Mouse (Mus musculus): Measurements from ENCODE around the gene Palld. TPM values are rescaled to one million over a fixed set of nuclear protein-coding genes. Genes with fewer than 3 reads are reported as not detected.
A peak's percentile ranks its signal among the peaks of the same experiment; 100 is the strongest.

Palld gene
- total RNA-seq, 2 experiments from 2014 or later, result 280 to 283 TPM

DNA sequence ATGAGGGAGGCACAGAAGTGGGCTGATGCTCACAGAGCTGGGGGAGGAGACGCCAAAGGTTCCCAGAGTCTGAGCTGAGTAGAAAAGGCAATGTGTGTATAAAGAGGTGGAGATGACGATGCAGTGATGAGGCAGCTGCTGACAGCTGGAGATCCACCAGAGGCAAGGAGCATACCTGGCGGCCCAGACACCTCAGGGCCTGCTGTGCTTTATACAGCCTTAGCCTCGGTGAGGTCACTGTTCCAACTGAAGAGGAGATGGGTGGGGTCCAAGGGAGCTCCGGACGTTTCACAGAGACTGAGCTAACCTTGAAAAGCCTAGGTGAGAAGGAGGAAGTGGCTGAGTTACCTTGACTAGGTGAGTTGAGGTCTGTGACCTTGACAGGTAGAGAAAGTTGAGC, 256.8 kb downstream of the Palld start:
- no peak for DNase-seq
- intact Hi-C loops (cut with DNase I), result no loop called here

DNA sequence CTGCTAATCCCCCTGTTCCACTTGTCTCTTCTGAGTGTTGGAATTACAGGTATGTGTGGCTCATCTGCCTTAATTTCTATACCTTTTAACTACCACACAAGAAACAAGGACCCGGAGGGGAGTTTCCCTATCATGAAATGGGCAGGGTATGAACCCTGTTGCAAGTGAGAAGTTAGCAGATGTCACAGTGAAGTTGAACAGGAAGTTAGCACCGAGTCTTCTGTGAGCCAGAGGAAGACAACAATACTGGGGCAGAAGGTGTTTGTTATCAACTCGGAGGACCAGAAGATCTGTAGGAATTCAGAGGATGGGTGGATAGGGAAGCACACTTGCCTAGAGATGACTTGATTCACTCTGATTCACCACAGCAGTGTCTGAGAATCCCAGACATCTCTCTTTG, 259.3 kb downstream of the Palld start:
- intact Hi-C loops (cut with DNase I), result no loop called here
- DNase-seq, result no peak

DNA sequence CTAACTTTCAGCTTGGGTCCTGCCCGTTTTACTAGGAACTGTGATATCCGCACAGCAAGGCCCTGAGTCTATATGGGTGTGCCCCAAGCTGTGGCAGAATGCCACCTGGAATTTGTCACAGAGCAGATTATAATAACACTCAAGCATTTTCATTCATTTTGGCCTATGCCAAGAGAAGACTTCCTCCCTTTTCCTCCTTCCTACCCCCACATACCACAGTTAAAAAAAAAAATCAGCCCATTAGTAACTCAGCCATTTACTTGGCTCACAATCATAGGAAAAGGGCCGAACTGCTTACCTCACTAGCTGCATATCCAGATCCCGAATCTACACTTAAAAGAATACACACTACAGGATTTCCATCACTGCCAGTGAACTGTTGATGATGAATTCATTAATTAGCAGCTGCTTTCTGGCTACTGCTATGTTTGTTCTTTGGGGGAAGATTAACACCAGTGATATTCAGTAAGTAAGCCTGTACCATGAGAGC, 260.1 kb downstream of the Palld start:
- DNase-seq, result peak; percentile 70 to 71
- intact Hi-C loops (cut with DNase I), result no loop called here

DNA sequence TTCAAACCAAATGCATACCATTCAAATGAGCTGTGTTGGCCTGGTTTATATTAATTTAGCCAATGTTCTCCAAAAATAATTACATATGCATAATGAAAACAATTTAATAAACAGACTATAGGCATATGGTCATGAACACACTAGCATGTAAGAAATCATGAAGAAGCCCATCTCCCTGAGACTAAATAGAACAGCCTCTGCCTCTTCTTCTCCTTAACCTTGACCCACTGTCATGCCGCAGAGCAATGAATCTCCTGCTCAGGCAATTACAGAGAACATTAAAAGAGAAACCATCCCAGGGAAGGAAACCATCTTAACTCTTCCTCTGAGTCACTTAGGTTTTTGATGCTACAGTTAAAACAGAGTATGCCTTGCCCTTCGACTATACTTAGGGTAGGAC, 262.9 kb downstream of the Palld start:
- no peak for DNase-seq
- intact Hi-C loops (cut with DNase I), result no loop called here

DNA sequence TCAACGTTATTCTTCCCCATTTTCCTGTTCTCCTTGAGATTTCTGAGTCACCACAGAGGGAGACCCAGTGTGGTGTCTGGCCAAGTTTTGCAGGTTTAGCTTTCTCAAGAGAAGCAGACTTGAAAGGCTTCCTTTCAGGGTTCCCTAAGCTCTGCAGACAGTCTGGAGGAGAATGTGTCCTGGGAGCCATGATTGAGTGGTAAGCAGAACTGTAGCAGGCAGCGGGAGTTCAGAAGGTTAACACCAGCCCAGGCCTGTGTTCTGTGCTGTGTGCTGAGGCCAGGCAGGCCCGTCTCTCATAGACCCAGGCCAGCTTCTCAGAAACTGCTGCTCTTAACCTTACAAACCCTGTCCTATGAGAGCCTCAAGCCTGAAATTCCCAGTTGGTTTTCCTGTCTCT, 263.5 kb downstream of the Palld start:
- DNase-seq, result no peak
- intact Hi-C loops (cut with DNase I), result no loop called here

DNA sequence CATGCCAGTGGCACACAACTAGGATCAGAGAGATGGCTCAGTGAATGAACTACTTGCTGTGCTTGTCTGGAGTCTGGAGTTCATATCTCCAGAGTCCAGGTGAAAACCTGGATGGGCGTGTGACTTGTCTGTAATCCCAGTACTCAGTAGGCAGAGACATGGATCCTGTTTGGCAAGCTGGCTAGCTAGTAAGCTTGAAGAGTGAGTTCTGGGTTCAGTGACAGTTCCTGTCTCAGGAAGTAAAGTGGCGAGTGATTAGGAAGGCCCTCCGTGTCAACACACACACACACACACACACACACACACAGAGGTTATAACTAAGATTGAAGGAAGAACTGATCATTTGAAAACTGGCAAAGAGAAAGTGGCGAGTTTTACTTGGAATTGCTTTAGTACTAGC, 264.8 kb downstream of the Palld start:
- intact Hi-C loops (cut with DNase I), result no loop called here
- no peak for DNase-seq

DNA sequence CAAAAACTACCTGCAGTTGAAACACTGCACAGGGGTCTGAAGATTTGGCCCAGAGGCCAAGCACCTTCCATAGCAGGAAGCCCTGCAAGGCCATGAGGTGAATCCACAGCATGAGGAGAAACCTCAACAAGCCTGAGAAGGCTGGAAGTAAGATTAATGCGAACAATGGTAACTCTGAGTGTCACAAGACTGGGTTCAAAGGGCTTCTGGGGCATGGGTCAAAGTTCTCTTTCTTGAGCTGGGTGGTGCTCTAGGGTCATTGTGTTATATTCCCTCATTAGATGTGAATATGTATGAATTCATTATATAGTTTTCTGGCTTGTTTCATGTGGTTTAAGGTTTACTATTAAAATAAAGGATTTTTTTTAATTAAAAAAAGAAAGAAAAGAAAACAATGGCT, 267.7 kb downstream of the Palld start:
- DNase-seq, result no peak
- intact Hi-C loops (cut with DNase I), result no loop called here

DNA sequence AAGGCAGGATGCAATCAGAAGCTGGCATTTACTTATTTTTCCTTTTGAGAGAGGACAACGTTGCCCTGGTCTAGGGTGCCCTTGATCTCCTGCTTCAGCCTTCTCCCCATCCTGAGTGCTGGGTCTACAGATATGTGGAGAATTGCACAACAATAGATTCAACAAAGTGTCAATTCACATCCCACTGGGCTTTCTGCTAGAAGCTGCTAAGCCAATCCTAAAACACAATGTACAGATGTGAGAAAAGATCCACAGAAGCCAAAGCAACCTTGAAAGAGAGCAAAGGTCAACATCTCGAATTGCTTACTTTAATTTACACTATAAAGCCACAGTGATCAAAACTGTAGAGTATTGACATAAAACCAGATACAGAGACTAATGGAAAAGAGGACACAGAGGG, 270.2 kb downstream of the Palld start:
- DNase-seq, result no peak
- intact Hi-C loops (cut with DNase I), result no loop called here

DNA sequence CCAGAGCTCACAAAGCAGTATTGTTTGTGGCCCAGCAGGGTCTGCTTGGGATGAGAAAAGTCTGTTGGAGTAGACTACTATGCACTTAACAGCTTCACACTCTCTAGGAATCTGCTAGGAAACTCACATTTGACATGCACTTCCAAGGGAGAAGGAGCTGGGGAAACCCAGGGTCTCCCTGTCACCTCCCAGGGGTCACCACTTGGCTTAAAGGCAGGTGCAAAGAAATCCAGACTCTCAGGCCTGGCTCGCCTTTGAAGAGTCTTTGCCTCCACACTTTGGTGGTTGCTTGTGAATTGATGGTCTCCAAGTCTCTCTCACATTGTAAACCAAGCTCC, 272.9 kb downstream of the Palld start:
- no peak for DNase-seq
- intact Hi-C loops (cut with DNase I), result no loop called here

DNA sequence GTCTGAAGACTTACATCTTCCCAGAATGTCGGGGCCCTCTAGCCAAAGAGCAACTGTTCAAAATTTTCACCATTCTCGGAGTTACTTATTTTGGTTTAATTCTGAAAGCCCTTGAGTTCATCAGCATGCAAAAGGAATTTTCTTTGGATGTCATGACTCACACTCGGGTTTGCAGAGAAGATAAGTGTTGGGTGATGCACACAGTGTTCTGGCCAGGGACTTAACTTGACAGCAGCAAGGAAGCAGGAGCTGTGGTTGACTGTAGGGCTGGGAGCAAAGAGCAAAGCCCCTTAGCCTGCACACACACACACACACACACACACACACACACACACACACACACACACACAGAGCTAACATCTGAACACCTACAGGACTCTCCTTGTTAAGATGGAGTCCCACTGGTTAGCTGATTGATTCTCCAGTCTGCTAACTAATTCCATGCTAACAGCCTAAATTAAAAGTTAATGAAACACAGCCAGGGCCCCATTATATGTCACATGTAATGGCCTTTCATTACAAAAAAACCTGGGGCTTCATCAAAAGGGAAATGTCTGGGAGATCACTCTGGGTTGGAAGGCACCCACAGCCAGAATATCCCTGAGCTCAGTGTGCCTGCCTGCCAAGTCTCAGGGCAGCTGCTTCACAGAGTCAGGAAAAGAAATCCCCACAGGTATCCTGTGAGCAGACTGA, 273.4 kb downstream of the Palld start:
- intact Hi-C loops (cut with DNase I), result no loop called here

DNA sequence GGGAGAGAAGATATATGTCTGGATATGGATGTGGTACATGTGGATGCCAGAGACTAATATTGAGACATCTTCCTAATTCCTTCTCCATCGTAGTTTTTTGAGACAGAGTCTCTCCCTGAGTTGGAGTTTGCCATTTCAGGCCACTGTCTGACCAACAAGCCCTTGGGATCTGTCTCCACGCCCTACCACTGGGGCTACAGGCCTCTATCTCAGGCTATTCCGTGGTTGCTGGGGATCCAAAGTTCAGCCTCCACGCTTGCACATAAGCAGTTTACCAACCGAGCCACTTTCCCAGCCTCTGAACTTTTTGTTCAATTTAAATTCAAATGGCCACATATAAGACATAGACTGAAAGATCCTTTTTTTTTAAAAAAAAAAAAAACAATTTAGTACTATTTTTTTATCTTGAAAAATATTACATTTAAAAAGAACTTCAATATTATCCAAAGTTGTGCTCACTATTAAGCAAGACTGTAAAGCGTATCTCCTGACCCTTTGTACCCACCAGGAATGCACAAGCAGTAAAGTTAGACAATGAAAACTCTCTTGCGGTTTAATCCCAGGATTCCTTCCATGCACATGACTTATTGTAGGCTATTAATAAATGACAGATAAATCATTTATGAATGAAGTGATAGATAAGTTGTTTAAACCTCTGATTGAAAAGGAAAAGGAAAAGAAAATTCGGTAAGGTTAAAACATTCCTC, 276.1 kb downstream of the Palld start:
- intact Hi-C loops (cut with DNase I), result no loop called here
- no peak for DNase-seq

More for the DNA sequence above, 273.4 kb downstream of the Palld start:
- no peak for DNase-seq

DNA sequence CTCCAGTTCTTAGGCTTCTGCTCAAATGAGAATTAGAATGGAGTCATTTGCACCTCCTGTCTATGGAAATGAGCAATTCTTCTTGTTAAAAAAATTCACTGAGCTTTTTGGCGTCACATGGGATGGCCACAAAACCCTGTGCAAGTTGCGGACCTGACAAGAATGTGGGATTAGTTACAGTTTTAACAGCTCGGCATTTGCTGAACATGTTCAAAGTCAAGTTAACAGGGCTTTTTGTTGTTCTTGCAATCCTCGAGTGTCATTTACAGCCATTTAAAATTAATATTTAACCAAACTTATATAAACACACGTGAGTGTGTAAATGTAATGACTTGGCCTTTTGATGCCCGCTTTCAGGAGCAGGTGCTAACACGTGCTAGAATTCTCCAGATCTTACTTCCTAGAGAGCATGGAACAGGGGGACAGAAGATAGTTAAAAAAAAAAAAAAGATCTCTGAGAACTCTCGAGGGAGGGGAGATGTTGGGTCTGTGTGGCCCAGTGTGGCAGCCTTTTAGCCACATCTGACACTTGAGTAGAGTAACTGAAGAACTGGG, 276.8 kb downstream of the Palld start:
- no peak for DNase-seq
- intact Hi-C loops (cut with DNase I), result no loop called here

DNA sequence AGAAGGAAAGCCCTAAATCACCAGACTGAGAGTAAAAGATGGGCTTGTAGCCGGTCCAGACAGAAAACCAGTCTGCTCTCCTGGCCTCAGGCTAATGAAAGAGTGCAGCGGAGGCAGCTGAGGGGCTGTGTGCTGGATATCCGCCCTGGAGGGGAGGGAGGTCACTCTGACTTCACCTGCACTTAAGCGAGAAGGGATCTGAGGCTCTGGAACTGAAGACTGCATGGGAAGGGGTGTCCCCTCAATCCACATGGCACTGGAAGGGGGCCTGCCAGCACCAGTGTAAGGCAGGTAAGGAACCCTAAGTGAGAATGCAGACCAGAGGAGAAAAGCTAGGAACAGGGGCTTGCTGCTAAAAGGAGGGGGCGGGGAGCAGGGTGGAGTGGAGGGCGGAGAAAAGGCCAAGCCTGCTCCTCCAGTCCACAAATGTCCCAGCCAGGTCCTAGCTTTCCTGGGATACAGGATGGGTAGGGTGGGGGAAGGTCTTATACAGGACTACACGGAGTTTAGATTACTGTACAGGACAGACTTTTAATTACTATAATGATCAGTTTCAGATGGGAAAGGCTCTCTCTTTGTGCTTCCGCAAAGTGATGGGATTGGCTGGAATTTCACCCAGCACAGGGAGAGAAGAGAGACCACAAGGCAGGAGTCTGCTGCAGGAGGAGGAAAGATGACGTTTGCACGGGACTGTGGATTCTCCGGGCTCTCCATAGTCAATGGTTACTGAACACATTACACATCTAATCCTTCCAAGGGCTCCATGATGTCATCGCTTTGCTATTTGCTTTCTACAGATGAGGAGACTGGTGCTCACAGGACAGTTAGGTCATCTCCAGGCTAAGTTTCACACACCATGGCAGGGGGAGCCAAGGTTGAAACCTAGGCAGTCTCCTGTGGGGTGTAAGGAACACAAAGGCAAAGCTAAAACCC, 278.7 kb downstream of the Palld start:
- intact Hi-C loops (cut with DNase I), result no loop called here
- no peak for DNase-seq

DNA sequence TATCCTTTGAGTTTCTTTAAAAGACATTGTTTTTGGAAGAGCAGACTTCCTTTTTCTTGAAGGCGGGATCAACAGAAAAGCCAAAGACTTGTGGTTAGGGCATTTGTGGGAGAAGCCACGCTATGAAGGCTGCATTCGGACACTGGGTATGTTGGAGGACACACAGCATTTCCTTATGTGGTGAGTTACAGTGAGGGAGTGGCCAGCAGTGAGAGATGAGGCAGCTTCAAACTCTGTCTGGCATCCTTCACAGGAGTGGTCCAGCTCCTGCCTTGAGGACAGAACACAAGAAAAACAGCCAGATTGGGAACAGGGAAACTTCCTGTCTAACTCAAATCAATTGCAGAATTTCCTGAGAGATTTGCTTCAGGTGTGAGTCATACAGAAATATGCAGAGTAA, 281.2 kb downstream of the Palld start:
- intact Hi-C loops (cut with DNase I), result no loop called here
- DNase-seq, result no peak

DNA sequence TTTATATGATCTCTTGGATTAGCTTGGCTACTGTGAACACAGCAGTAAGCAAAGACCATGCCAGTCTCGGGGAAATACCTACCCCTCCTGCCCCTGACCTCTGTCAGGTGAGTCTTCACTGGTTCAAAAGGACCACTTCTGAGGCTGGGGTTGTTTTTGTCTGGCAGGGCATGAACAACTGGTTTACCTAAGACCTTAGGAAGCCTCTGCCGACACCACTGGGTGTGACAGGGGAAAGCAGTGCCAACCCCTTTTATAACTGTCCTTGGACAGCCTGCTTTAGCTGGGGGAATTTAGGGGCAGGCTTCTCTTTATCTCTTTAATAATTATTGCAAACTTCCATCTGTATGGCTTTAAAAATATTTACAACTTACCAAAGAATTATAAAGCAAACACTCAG, 284.8 kb downstream of the Palld start:
- intact Hi-C loops (cut with DNase I), result no loop called here
- peak; percentile 57 to 58 for DNase-seq

DNA sequence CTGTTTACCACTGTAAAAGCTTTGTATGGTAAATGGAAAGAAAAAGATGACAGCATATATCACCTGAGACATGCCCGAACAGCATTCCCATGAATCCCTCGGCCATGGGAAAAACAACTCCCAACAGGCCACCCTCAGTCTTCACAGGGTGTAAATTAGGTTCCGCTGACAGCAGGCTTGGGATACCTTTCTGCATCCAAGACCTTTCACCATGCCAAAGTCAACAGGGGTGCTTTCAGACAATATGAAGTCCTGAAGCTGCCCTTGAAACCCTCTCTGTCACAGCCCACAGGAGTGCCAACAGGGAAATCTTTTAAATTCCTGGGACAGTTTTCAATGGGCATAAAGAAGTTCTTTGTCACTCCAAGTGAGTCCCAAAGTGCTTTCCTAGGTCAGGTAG, 285.4 kb downstream of the Palld start:
- intact Hi-C loops (cut with DNase I), result no loop called here
- no peak for DNase-seq

DNA sequence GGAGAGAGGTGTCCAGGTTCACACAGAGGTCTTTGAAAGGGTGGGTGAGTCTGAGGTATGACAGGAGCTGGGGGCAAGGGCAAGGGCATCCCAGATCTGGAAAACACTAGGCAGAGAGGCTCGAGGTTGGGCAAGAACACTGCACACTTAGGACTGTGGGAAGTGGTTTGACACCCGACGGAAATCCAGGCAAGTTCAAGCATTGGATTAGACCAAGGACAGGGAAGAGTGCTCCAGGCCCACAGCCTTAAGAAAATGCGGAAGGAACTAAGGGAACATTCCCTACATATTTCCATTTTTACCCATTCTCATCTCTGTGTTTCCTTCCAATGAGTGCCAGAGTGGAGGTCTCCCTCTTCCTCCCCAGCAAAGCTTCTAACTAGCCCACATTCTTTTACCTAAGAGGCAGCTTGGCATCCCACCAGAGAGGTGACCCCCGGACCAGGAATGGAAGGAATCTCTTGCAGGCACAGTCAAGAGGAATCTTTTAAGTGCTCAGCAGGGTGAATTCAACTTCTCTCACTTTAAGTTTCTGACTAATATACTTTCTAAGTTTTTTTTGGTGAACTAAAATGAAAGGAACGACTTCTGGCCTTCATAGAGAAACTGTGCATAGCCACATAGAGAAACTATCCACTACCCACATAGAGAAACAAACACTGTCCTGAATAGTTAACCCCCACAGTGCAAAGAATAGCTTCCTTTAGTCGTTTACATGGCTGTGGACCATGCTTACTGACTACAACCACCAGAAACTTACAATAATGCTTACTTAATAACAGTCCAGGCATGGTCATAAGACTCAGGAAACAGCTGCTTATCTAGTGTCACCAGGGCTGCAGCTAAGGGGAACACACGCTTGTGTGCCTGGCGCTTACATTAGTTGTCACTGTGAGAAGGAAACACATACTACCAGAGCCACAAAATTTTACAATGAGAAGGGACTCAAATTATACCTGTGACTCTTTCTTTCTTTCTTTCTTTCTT, 286.5 kb downstream of the Palld start:
- no peak for DNase-seq
- intact Hi-C loops (cut with DNase I), result no loop called here

DNA sequence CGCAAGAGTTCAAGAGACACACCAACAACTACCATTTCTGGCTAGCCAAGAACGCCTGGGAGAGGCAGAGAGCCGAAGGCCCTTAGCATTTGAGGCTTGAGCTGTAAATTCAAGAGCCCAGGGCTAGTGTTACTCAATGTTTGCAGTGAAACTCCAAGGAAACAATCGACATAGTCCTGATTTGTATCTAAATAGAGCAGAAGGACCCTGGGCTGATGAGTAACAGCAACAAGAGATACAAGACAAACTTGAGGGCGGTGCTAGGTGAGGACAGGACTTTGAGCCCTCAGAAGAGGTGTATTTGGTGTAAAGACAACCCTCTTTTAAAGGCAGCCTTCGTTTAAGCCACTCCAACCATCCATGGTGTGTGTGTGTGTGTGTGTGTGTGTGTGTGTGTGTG, 290.7 kb downstream of the Palld start:
- DNase-seq, result no peak
- intact Hi-C loops (cut with DNase I), result no loop called here

DNA sequence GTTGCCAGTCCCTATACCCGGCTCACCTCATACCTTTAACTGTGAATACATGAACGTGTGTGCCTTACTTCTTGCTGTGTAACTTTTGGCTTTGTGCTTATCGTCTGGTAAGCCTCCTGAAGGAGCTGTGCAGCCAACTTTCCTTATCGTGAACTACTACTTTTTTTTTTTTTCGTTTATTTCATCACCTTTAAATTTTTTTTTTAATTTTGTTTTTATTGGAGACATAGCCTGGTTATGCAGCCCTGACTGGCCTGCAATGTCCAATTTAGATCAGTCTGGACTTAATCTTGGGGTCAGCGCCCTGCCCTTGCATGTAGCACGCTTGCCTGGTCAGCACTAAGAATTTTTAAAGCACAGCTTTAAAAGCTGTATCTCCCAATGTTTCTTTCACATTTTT, 291.4 kb downstream of the Palld start:
- intact Hi-C loops (cut with DNase I), result no loop called here
- no peak for DNase-seq

DNA sequence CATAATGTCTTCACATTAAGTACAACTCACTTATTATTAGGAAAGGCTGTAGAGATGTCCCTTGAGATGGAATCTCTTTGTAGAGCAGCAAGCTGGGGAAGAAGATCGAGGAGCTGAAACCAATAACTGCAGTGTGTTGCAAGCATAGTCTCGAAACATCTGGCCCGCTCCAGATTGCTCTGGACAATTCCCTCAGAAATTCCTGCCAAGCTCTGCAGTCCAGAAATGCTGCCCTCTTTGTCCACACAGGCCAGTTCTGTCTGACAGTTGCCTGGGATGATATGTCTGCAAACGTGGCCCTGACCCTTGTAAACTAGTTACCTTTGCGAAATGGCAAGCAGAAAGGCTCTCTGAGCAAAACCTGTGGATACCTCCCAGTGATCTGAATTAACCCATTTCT, 291.9 kb downstream of the Palld start:
- intact Hi-C loops (cut with DNase I), result no loop called here
- DNase-seq, result peak in 1 of 2 experiments; percentile 44
